Mouse (Mus musculus): ENCODE results near the gene Mov10. TPM values are rescaled to one million over a fixed set of nuclear protein-coding genes. Genes with fewer than 3 reads are reported as not detected.

The Mov10 gene
- polyA plus RNA-seq, 1 experiment from 2014 or later, result 62.1 TPM

Other genes with a start within 250 kb of the Mov10 start
- gene Slc16a1, start 179.9 kb downstream of the Mov10 start, polyA plus RNA-seq (2015; fragmentation: Nextera tagmentation; extraction: Ambion mirVana), result 29.1 and 29.5 TPM in 2 replicates
- gene Ppm1j, start 37.5 kb downstream of the Mov10 start, polyA plus RNA-seq (2015; fragmentation: Nextera tagmentation; extraction: Ambion mirVana), result 3.4 and 6.0 TPM in 2 replicates
- 0.17 TPM in 1 of 2 replicates, not detected in the other for gene Fam19a3, start 36.7 kb downstream of the Mov10 start, polyA plus RNA-seq (2015; fragmentation: Nextera tagmentation; extraction: Ambion mirVana)
- gene Rhoc, start 30.2 kb downstream of the Mov10 start, polyA plus RNA-seq (2015; fragmentation: Nextera tagmentation; extraction: Ambion mirVana), result 151 and 154 TPM in 2 replicates
- gene St7l, start 45.4 kb upstream of the Mov10 start, polyA plus RNA-seq (2015; fragmentation: Nextera tagmentation; extraction: Ambion mirVana), result 34.3 and 35.8 TPM in 2 replicates
- gene Capza1, start 45.9 kb upstream of the Mov10 start, polyA plus RNA-seq (2015; fragmentation: Nextera tagmentation; extraction: Ambion mirVana), result 209 and 222 TPM in 2 replicates
- gene Wnt2b, start 143.4 kb upstream of the Mov10 start, polyA plus RNA-seq (2015; fragmentation: Nextera tagmentation; extraction: Ambion mirVana), result 2.0 and 2.4 TPM in 2 replicates
- gene Cttnbp2nl, start 234.6 kb upstream of the Mov10 start, polyA plus RNA-seq (2015; fragmentation: Nextera tagmentation; extraction: Ambion mirVana), result 32.9 and 34.5 TPM in 2 replicates
- not detected in 2 replicates for gene 4930564D02Rik, start 248.3 kb upstream of the Mov10 start, polyA plus RNA-seq (2015; fragmentation: Nextera tagmentation; extraction: Ambion mirVana)

All from lung, embryonic 15.5 days (tissue).